Mouse (Mus musculus) limb, embryonic 12.5 days (tissue): ENCODE data around the gene Gatb. TPM values are rescaled to one million over a fixed set of nuclear protein-coding genes. Genes with fewer than 3 reads are reported as not detected.

ENCODE experiments used
- polyA plus RNA-seq: library from polyadenylated mRNA; unstranded; fragments of >200 nt; fragmentation: Nextera tagmentation; extraction: Ambion mirVana; gene quantifications from 2 replicates; pipeline ENCODE4 v1.2.1, GENCODE M21; 2016

The Gatb gene
- polyA plus RNA-seq, 1 experiment from 2014 or later = 23.9 TPM

Other genes with a start within 250 kb of the Gatb start
- gene Fam160a1, start 243.2 kb downstream of the Gatb start, polyA plus RNA-seq = 2.1 and 2.3 TPM in 2 replicates